Mouse (Mus musculus) liver, embryonic 14.5 days (tissue): ENCODE measurements around the gene Psmd9. TPM values are rescaled to one million over a fixed set of nuclear protein-coding genes. Genes with fewer than 3 reads are reported as not detected.

Experiments
- ATAC-seq: fragments of 200-750 bp; cut with Nextera tagmentation; 2 replicates; pipeline ENCODE4 v1.8.0; 2017; ENCODE audit warnings: moderate number of reproducible peaks, mild to moderate bottlenecking, moderate library complexity; ENCODE audit not compliant: insufficient read depth
- DNase-seq, 3 experiments: peaks; one replicate each; pipeline ENCODE4 v3.0.0-alpha.2; 2012 to 2013; ENCODE audit warnings: low read depth in 3 of 3, low spot score in 3 of 3
- H3K27ac ChIP-seq: fragments of 300-500 bp; sonication (generic); 2 replicates; pipeline ENCODE4 v1.5.1; 2014; ENCODE audit warnings: moderate library complexity, mild to moderate bottlenecking, control low read depth, inconsistent platforms
- H3K27me3 ChIP-seq: fragments of 300-500 bp; sonication (generic); 2 replicates; pipeline ENCODE4 v1.6.1; 2014; ENCODE audit warnings: mild to moderate bottlenecking, low read length, moderate library complexity; ENCODE audit not compliant: control insufficient read depth, insufficient read depth
- H3K36me3 ChIP-seq: fragments of 300-500 bp; sonication (generic); replicated peaks from 2 replicates; pipeline ENCODE4 v1.6.1; 2014; ENCODE audit warnings: low read depth; ENCODE audit not compliant: control insufficient read depth, insufficient read depth
- H3K4me1 ChIP-seq, 2 experiments: fragments of 200-500 bp in 1 of 2; fragments of 300-500 bp in 1 of 2; sonication (generic) in 1 of 2; replicated peaks; 2 replicates each; pipeline ENCODE4 v1.6.1; 2012 to 2014; ENCODE audit warnings: antibody characterized with exemption in 1 of 2, inconsistent platforms in 1 of 2, low read length in 1 of 2; ENCODE audit not compliant: control insufficient read depth in 2 of 2, insufficient read depth in 2 of 2
- H3K4me2 ChIP-seq: fragments of 300-500 bp; sonication (generic); 2 replicates; pipeline ENCODE4 v1.6.1; 2014; ENCODE audit warnings: low read depth, mild to moderate bottlenecking, control low read depth, moderate library complexity
- H3K4me3 ChIP-seq, 2 experiments: fragments of 200-500 bp in 1 of 2; fragments of 300-500 bp in 1 of 2; sonication (generic) in 1 of 2; 2 replicates each; pipeline ENCODE4 v1.5.1; 2012 to 2014; ENCODE audit warnings: low read depth in 2 of 2, low read length in 2 of 2, mild to moderate bottlenecking in 2 of 2, control low read depth in 1 of 2, inconsistent platforms in 1 of 2, moderate library complexity in 1 of 2; ENCODE audit not compliant: insufficient read depth in 1 of 2
- H3K9ac ChIP-seq: fragments of 300-500 bp; sonication (generic); replicated peaks from 2 replicates; pipeline ENCODE4 v1.6.1; 2014; ENCODE audit warnings: mild to moderate bottlenecking, control low read depth, moderate library complexity
- H3K9me3 ChIP-seq: fragments of 300-500 bp; sonication (generic); 2 replicates; pipeline ENCODE4 v1.6.1; 2016; ENCODE audit warnings: low read length, mixed read lengths; ENCODE audit not compliant: control insufficient read depth
- CTCF ChIP-seq: IDR thresholded peaks from 2 replicates; pipeline ENCODE4 v1.5.1; 2016; ENCODE audit warnings: antibody characterized with exemption, low read depth, control low read depth
- EP300 ChIP-seq: IDR thresholded peaks from 2 replicates; pipeline ENCODE4 v1.6.1; 2016; ENCODE audit warnings: antibody characterized with exemption, low read depth
- WGBS: fragments of 180-500 bp; shearing (Covaris S2); extraction: QIAGEN DNeasy Blood & Tissue Kit; methylation state at CpG from one replicate; pipeline ENCODE4 v1.1.7; 2014; ENCODE audit not compliant: insufficient replicate concordance; 5-methylcytosine and 5-hydroxymethylcytosine counted together
- polyA plus RNA-seq, 2 experiments: library from polyadenylated mRNA; depleted of rRNA in 1 of 2; stranded (reverse) in 1 of 2; unstranded in 1 of 2; fragments of >200 nt; fragmentation: Nextera tagmentation in 1 of 2; extraction: Ambion mirVana in 1 of 2; gene quantifications; 2 replicates each; pipeline versions ENCODE4 v1.2.1 to v1.2.3; 2012 to 2014

Gene Psmd9
- polyA plus RNA-seq, 2 experiments: 26.6 to 51.4 TPM

DNA sequence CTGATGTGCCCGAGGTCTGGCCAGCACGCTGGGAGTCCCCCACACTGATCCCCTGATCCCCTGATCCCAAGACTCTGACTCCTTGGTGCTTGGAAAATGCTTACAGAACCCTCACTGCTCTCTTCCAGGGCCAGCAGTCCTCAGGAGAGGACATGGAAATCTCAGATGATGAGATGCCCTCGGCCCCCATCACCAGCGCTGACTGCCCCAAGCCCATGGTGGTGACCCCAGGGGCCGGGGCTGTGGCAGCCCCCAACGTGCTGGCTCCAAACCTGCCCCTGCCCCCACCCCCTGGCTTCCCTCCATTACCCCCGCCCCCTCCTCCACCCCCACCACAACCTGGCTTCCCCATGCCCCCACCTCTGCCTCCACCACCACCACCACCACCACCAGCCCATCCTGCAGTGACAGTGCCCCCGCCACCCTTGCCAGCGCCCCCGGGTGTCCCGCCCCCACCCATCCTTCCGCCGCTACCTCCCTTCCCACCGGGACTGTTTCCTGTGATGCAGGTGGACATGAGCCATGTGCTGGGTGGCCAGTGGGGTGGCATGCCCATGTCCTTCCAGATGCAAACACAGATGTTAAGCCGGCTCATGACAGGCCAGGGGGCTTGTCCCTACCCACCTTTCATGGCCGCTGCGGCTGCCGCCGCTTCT lies 17.4 kb upstream of the Psmd9 start:
- Histone ChIP-seq H3K36me3 (peaks cover 65% of the 10 kb centered on the region), H3K9me3 (no peaks in the 10 kb centered on the region), H3K4me1 (peaks cover 15 to 21% of the 10 kb centered on the region in 2 experiments), H3K4me2 (no peak overlapping the region), H3K27ac (no peak overlapping the region), H3K4me3 (no peak overlapping the region), H3K9ac (no peak overlapping the region), H3K27me3 (no peaks in the 10 kb centered on the region)
- ATAC-seq (no peak), DNase-seq (no peak)
- TF ChIP-seq CTCF (no peak), EP300 (no peak)
- 87% methylated on average over 19 of the region's 19 CpGs for WGBS

- DNase-seq (no peak), ATAC-seq (no peak)
- Histone ChIP-seq H3K4me3 (no peak overlapping the region), H3K27ac (no peak overlapping the region), H3K4me2 (no peak overlapping the region), H3K36me3 (peaks cover 63% of the 10 kb centered on the region), H3K27me3 (no peaks in the 10 kb centered on the region), H3K4me1 (peaks cover 15 to 21% of the 10 kb centered on the region in 2 experiments), H3K9ac (no peak overlapping the region), H3K9me3 (no peaks in the 10 kb centered on the region)
- 61% methylated on average over 1 of the region's 1 CpGs for WGBS
- TF ChIP-seq EP300: no peak
- no peak for TF ChIP-seq CTCF
Measured at GRCm38 (mm10) chr5:123152901-123153300, 16.3 kb upstream of the Psmd9 start.

DNA sequence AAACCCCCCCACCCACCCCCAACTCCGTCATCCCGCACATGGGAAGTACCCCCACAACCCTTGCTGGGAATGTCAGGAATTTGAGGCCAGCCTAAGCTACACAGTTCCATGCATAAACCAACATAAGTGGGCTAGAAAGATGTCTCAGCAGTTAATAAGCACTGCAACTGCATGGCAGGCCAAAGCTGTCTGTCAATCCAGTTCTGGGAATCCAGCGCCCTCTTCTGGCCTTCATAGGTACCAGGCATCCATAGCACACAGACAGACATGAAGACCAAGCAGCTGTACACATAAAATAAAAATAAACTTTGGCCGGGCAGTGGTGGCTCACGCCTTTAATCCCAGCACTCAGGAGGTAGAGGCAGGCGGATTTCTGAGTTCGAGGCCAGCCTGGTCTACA lies 13.8 kb upstream of the Psmd9 start:
- no peak overlapping the region for H3K27ac ChIP-seq
- no peak overlapping the region for H3K9ac ChIP-seq
- H3K4me1 ChIP-seq: peaks cover 5 to 7% of the 10 kb centered on the region in 2 experiments
- H3K36me3 ChIP-seq: peaks cover 74% of the 10 kb centered on the region
- H3K4me2 ChIP-seq: no peak overlapping the region
- no peaks in the 10 kb centered on the region for H3K9me3 ChIP-seq
- DNase-seq (no peak), ATAC-seq (no peak)
- TF ChIP-seq EP300 (no peak), CTCF (peak; percentile 92)
- no peaks in the 10 kb centered on the region for H3K27me3 ChIP-seq
- 48% methylated on average over 7 of the region's 7 CpGs for WGBS
- H3K4me3 ChIP-seq: no peak overlapping the region

DNA sequence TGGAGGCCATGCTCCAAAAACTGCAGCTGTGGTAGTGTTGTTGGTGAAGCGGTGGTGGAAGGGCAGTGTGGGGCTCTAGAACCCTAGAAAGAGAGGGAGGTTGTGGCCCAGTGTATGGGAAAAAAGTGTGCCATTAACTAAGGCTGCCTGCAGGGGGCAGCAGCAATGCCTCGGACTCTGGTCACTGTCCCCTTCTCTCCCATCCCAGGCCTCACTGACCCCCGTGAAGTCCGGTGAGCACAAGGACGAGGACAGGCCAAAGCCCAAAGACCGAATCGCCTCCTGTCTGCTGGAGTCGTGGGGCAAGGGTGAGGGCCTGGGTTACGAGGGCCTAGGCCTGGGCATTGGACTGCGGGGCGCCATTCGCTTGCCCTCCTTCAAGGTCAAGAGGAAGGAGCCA lies 12.4 kb upstream of the Psmd9 start:
- ATAC-seq (no peak), DNase-seq (no peak)
- Histone ChIP-seq H3K36me3 (peaks cover 76% of the 10 kb centered on the region), H3K4me2 (no peak overlapping the region), H3K4me3 (no peak overlapping the region), H3K4me1 (no peaks in the 10 kb centered on the region), H3K9me3 (no peaks in the 10 kb centered on the region), H3K27ac (no peak overlapping the region), H3K9ac (no peak overlapping the region), H3K27me3 (no peaks in the 10 kb centered on the region)
- TF ChIP-seq CTCF: peak; percentile 80
- no peak for TF ChIP-seq EP300
- WGBS: 85% methylated on average over 12 of the region's 12 CpGs

GRCm38 (mm10) chr5:123157972-123158371 lies 11.2 kb upstream of the Psmd9 start:
- Histone ChIP-seq H3K9me3 (no peaks in the 10 kb centered on the region), H3K4me3 (no peak overlapping the region), H3K27me3 (no peaks in the 10 kb centered on the region), H3K27ac (no peak overlapping the region), H3K9ac (no peak overlapping the region), H3K4me1 (no peaks in the 10 kb centered on the region), H3K4me2 (no peak overlapping the region), H3K36me3 (peaks cover 78% of the 10 kb centered on the region)
- WGBS: 80% methylated on average over 4 of the region's 4 CpGs
- TF ChIP-seq EP300: no peak
- no peak for TF ChIP-seq CTCF
- no peak for ATAC-seq
- no peak for DNase-seq
